Mouse (Mus musculus): ENCODE measurements around the gene Rnf115. TPM values are rescaled to one million over a fixed set of nuclear protein-coding genes. Genes with fewer than 3 reads are reported as not detected.

The Rnf115 gene
- polyA plus RNA-seq, 1 experiment from 2014 or later, result 90.4 TPM

Other genes starting within 250 kb of the Rnf115 start
- gene Hfe2, start 202.5 kb upstream of the Rnf115 start, polyA plus RNA-seq (2014; fragmentation: Nextera tagmentation; extraction: Ambion mirVana), result 1.5 and 1.6 TPM in 2 replicates
- gene Txnip, start 169.7 kb upstream of the Rnf115 start, polyA plus RNA-seq (2014; fragmentation: Nextera tagmentation; extraction: Ambion mirVana), result 48.9 and 53.4 TPM in 2 replicates
- gene Gm16253, start 150.7 kb upstream of the Rnf115 start, polyA plus RNA-seq (2014; fragmentation: Nextera tagmentation; extraction: Ambion mirVana), result 0.46 and 0.70 TPM in 2 replicates
- gene Polr3gl, start 133.5 kb upstream of the Rnf115 start, polyA plus RNA-seq (2014; fragmentation: Nextera tagmentation; extraction: Ambion mirVana), result 15.4 and 16.6 TPM in 2 replicates
- gene Ankrd34a, start 131.0 kb upstream of the Rnf115 start, polyA plus RNA-seq (2014; fragmentation: Nextera tagmentation; extraction: Ambion mirVana), result 2.0 and 2.4 TPM in 2 replicates
- gene Lix1l, start 126.5 kb upstream of the Rnf115 start, polyA plus RNA-seq (2014; fragmentation: Nextera tagmentation; extraction: Ambion mirVana), result 7.1 and 7.8 TPM in 2 replicates
- gene Rbm8a, start 97.7 kb upstream of the Rnf115 start, polyA plus RNA-seq (2014; fragmentation: Nextera tagmentation; extraction: Ambion mirVana), result 172 and 178 TPM in 2 replicates
- gene Pex11b, start 92.3 kb upstream of the Rnf115 start, polyA plus RNA-seq (2014; fragmentation: Nextera tagmentation; extraction: Ambion mirVana), result 42.8 and 44.6 TPM in 2 replicates
- gene Gm42957, start 92.2 kb upstream of the Rnf115 start, polyA plus RNA-seq (2014; fragmentation: Nextera tagmentation; extraction: Ambion mirVana), result 0.04 and 0.22 TPM in 2 replicates
- gene Itga10, start 82.1 kb upstream of the Rnf115 start, polyA plus RNA-seq (2014; fragmentation: Nextera tagmentation; extraction: Ambion mirVana), result 0.53 and 1.3 TPM in 2 replicates
- gene Ankrd35, start 57.5 kb upstream of the Rnf115 start, polyA plus RNA-seq (2014; fragmentation: Nextera tagmentation; extraction: Ambion mirVana), result 0.25 and 0.40 TPM in 2 replicates
- 25.2 and 28.2 TPM in 2 replicates for gene Pias3, start 31.3 kb upstream of the Rnf115 start, polyA plus RNA-seq (2014; fragmentation: Nextera tagmentation; extraction: Ambion mirVana)
- gene Nudt17, start 19.1 kb upstream of the Rnf115 start, polyA plus RNA-seq (2014; fragmentation: Nextera tagmentation; extraction: Ambion mirVana), result 12.8 and 14.4 TPM in 2 replicates
- gene Polr3c, start within 50 bp of the Rnf115 start, polyA plus RNA-seq (2014; fragmentation: Nextera tagmentation; extraction: Ambion mirVana), result 38.0 and 38.1 TPM in 2 replicates
- gene Pdzk1, start 101.6 kb downstream of the Rnf115 start, polyA plus RNA-seq (2014; fragmentation: Nextera tagmentation; extraction: Ambion mirVana), result not detected in 2 replicates
- gene Cd160, start 101.7 kb downstream of the Rnf115 start, polyA plus RNA-seq (2014; fragmentation: Nextera tagmentation; extraction: Ambion mirVana), result 0.18 and 0.20 TPM in 2 replicates
- gene Gja5, start 177.0 kb downstream of the Rnf115 start, polyA plus RNA-seq (2014; fragmentation: Nextera tagmentation; extraction: Ambion mirVana), result 2.2 and 2.5 TPM in 2 replicates
- 42.6 and 45.9 TPM in 2 replicates for gene Gpr89, start 177.7 kb downstream of the Rnf115 start, polyA plus RNA-seq (2014; fragmentation: Nextera tagmentation; extraction: Ambion mirVana)
- not detected in 2 replicates for gene Gja8, start 198.4 kb downstream of the Rnf115 start, polyA plus RNA-seq (2014; fragmentation: Nextera tagmentation; extraction: Ambion mirVana)

Measured in hindbrain, embryonic 11.5 days (tissue).